Mouse (Mus musculus) CD4-positive, CD25-positive, alpha-beta regulatory T cell, adult 4 months (primary cell): Measurements from ENCODE around the gene Arid3b. TPM values are rescaled to one million over a fixed set of nuclear protein-coding genes. Genes with fewer than 3 reads are reported as not detected.

Experiments
- ATAC-seq: one replicate; pipeline ENCODE4 v1.8.0; 2017
- polyA plus RNA-seq, 2 experiments: library from polyadenylated mRNA; unstranded; fragments of 100-300 nt; shearing (Covaris generic); gene quantifications; one replicate each; pipeline ENCODE4 v1.2.1; 2017

Arid3b gene
- polyA plus RNA-seq, 2 experiments from 2014 or later, result 25.2 to 35.4 TPM

DNA sequence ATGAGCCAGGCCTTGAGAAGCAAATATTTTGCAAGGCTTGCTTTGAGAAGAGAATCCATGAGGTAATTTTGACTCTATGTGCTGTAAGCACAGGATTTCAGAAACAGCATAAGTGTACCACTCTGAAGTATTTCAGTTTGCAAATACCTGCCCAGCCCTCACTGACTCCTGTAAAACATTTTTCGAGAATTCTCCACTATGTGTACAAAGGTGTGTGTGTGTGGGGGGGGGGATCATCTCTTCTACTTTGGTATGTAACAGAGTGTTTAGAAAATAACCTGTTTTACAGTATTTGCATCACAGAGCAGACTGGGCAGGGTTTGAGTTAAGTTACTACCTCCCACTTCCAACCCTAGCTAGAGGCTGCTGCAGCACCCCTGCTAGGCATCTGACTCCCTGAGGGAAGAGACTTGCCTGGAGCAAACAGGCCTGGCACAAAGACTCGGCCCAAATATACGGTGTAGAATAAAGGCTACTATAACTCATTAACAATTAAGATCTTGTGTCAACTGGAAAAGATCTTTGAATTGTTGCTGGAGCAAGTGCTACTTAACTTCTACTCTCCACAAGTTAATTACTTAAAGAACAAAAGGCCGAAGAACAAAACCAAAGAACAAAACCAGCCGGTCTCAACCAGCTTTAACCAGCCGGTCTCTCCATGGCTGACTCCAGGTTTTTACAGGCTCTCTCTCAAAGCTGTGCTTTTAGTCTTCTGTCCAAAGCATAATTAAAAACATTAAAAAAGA, 6.6 kb downstream of the Arid3b start:
- no peak for ATAC-seq

DNA sequence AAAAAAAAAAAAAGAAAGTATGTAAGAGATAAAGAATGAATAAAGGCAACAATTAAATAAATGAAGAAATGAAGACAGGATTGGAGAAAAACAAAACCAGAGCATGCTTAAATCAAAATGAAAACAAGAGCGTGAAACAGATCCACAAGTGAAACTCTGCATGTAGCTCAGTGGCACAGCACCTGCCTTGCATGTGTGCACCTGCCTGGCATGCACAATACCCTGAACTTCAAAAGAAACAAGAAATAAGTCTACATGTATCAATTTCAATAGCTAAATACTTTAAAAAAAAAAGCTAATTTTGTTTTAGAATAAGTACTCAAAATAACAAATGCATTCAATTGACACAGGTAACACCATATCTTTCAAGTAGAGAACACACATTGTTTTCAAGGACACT, 13.2 kb downstream of the Arid3b start:
- no peak for ATAC-seq

DNA sequence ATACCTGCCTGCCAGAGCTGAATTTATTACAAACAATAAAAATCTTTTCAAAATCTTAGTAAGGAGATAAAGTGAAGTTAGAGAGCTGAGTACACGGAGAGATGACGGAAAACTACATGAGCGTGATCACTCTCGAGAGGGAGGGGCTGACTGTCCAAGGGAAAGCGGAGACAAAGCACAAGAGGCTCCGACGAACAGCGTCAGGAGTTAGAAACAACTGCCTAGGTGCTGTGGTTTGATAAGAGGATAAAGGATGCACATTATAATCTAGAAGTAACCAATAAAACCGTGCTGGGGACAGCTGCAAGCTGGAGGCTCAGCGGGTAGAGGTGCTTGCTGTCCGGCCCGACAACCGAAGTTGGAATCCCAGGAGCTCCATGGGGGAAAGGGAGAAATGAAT, 13.8 kb downstream of the Arid3b start:
- no peak for ATAC-seq

DNA sequence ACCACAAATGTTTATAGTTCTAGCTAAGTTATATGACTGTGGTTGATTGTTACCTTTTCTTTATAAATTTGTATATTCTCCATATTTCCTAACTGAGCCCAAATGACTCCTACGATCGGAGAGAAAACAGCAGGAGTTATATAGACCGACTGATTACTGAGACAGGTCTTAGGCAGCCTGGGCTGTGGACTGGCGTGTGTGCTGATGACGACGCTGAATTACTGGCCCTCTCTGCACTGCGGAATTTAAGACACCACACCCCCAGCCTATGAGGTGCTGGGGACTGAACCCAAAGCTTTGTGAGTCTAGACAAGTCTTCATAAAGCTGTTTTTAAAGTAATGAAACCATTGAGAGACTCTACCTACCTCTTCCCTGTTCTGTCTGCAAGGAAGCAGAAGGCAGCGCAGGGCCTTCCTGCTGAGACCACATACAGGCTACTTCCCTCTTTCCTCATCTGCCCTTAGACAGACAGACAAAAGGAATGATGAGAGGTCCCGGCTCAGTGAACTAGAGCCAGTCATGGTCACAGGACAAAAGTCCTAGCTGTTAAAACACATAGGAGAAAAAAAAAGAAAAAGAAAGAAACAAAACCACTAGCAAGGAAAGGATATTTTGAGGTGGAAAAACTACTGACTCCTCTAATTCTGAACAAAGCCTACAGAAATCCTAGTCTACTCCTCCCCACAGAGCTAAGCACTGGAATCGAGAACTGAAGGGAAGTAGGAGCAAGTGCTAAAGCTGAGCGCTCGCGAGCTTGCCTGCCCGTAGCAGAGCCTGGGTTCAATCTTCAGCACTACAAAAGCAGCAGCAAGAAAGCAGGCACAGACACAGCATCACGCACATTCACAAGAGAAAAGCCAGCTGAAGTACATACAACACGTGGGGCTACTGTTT, 16.2 kb downstream of the Arid3b start:
- no peak for ATAC-seq

DNA sequence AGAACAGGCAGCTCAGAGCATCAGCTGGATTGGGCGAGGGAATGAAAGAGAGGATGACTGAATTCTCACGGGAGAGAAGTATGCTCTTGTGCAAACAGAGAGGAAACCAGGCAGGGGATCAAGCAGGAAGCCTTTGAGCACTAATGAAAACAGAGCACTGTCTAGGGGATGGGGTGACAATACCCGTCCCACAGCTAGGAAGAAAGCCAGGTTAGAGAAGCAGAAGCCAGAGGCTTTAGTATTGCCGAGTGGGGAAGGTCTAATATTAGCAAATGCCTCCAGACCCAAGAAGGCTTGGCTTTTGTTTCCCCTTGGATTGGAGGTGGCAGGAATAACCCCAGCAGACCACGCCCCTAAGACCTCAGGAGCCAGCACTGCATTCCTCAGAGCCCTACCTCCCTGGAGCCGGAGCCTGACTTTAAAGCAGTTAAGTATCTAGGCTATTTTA, 19.3 kb downstream of the Arid3b start:
- ATAC-seq, result no peak

DNA sequence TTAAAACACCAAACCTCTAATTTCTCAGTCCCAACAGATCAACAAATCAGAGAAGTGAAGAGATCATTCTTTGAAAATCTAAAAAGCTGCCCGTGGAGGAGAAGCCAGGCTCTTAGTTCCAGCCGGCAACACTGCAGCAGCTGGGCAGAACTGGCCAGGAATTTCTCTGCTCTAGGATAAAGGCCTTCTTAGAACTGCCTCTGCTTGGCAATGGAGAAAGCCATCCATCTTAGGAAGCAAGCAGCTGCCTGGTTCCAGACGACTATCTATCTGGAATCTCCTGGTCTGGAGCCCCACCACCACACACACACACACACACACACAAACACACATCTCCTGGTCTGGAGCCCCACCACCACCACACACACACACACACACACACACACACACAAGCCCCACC, 21.7 kb downstream of the Arid3b start:
- ATAC-seq, result no peak

DNA sequence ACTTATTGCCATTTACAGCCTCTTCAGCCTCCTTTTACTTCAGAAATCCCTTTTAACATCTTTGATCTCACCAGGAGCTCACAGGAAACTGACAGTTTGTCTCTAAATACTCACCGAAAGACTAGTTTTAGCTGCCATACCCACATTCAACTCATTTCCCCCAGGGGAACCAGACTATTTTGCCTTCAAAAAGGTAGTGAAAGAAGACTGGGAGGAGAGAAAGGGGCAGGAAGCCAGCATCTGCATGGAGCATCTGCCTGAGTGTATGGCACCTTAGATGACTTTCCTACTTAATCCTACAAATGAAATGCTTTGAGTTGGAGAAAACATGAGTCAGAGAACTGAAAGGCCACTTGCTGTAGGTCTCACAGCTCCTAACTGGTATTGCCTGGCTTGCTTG, 22.6 kb downstream of the Arid3b start:
- no peak for ATAC-seq

DNA sequence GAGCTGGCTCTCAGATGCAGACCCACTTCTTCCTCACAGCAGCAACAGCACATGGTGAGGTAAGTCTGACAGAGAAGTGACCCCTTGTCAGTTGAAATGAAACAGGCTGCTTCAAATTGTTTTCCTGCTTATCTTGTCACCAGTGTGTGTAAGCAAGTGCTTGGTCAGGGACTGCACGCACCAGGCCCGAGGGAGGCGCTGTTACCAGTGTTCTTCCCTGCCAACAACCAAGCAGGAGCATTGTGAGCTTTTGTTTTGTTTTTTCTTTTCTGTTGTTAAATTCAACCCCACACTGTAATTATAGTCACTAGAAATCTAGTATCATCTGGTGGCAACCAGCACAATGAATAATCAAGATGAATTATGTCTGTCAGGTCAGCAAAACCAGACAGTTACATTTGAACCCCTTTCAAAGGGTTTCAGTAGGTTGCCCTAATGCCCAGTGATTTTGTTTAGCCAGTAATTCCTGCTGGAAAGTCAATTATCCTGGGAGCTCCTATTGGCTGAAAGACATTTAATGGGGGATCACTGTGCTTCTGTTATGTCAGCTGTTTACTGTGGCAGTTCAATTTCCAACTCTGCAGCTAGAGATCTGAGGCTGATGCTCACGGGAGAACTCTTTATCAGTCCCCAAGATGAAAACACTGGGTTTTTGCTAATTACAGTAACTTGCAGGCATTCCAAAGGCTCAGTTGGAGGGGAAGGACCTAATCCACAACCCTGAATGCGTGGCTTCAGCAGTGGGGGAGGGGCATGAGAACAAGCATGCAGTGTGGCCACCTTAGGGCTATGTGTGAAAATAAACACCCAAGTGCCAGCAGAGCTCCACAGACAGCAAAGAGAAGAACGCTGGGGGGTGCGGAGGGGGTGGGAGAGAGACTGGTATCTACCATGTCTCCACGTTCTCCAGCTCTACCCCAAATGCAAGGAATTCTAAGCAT, 24.5 kb downstream of the Arid3b start:
- ATAC-seq, result no peak

DNA sequence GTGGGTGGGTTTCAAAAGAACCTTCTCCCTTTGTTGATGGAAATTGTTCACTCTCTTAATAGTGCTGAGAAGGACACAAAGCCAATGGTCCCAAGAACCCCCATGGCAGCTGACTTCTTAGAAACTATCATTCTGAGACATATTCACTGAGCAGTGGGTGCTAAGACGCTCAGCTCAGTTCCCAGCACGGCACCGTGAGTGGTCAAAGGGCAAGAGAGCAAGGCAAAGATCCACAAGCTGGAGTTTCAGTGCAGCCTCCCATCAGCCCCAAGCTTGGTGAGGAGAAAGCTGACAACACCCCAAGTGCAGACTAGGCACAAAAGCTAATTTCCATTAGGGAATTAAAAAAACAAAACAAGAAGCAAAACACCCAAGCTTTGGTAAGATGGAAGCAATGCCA, 25.9 kb downstream of the Arid3b start:
- no peak for ATAC-seq

DNA sequence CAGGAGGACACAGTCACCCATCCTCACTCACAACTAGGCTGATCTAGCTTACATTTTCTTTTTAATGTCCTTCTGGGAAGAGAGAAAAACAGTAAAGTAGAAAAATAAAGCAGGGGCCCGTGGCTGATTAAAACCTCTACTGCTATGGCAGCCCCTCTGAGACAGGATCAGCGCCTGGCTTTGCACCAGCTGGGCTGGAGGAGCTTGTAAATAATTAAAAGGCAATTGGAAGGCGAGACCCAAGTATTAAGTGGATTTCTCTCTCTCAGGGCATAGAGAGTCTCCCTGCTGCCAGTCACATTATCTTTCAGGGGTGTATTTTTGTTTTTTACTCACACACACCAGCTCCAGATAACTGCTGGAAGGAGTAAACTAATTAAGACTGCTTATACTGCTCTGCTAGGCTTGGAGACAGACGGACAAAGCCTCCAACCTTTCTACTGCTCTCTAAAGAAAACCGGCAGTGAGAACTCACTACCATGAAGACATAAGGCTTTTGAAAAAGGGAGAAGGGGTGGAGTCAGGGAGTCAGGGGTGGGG, 27.8 kb downstream of the Arid3b start:
- ATAC-seq, result no peak

DNA sequence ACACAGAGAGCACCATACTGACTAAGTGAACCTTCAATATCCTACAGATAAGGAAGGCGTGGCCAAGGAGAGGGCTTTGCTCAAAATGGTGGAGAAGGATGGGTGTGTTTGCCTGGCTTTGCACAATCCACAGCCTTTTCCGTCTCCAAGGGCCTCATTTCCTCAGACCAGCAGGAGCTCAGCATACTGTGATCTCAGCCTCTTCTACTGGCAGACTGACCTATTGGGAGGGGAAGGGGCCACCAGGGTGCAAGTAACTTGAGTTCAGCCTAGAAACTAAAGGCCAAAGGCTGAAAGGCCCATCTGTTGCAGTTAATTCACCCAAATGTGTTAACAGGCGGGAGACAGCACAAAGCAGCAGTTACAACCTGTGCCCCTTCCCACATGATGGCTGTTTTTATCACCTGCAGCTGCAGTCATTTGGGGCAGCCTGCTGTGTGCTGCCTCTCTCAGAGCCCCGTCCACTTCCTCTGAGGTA, 29.4 kb downstream of the Arid3b start:
- ATAC-seq, result no peak

DNA sequence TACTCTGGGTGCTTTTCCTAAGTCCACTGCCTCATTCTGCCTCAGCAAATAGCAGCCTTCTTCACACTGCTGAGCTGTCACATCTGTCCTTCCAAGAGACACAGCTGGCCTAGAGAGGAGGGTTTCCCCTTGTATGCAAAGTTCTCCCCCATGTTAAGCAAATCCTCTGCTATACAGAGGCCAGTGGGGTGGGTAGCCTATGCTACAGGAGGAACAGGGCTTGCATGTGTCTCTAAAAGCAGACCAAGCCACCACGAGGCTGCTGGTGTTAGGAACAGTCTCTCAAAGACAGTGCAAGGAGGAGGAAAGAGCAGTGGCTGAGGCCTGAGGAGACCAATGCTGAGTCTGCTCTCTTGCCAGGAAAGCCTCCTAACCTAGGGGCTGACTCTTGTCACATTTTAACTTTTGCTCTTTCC, 30.5 kb downstream of the Arid3b start:
- no peak for ATAC-seq

DNA sequence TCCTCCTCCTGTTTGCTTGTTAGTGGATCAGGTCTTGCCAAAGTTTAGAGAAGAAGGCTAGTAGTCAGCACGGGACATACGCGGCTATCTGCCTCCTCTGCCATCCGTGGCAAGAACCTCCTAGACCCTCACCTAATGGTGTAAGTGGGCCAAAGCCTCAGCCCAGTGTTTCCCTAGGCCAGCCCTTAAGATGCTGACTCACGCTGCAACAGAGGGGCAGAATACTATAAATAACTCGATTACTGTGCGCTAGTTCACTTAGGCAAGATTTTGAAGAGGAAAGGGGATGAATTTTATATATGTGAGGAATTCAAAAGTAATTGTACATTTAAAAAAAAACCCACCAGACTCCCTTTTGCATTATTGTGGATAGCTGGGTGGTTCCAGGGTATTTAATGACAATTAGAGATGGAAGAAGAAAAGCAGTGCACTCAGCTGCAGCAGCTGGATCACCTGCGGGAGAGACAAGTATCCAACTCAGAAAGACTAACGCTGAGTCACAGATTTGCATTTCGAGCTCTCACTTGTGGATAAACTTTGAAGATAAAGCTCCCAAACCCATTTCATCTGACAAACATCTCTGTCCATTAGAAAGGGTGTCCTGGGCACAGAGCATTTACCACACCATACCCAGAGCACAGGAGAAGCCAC, 31.4 kb downstream of the Arid3b start:
- no peak for ATAC-seq

DNA sequence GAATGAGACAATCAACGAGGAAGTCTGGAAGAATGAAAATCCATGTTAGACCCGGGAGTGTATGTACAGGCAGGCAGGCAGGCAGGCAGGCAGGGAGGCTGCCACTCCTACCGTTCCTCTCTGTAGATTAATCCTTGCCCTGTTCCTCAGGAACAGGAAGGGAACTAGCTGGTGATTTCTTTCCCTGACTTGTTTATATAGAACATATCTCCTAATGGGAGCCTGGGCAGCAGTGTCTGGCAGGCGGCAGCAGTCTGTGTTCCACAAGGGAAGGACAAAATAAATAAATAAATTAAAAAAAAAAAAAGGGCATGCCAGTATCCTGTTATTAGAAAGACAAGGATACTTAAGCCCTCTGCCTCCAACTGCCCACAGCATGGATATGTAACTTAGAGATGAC, 32.8 kb downstream of the Arid3b start:
- ATAC-seq, result no peak

DNA sequence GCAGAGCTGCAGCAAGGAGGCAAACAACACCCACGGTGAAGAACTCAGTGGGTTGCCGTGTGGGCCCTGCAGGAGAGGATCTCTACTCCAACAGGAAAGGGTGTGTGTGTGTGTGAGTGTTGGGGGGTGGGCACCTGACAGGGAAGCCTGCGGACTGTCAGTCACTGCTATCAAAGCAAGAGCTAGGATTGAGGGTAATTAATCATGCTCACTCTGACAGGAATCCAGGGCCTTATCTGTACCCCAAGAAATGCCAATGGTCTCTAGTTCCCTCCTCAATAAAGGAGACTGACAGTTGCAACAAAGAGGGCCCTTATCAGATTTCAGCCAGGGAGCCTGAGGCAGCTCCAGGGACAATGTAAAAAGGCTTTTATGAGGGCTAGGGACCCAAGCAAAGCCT, 33.5 kb downstream of the Arid3b start:
- no peak for ATAC-seq

DNA sequence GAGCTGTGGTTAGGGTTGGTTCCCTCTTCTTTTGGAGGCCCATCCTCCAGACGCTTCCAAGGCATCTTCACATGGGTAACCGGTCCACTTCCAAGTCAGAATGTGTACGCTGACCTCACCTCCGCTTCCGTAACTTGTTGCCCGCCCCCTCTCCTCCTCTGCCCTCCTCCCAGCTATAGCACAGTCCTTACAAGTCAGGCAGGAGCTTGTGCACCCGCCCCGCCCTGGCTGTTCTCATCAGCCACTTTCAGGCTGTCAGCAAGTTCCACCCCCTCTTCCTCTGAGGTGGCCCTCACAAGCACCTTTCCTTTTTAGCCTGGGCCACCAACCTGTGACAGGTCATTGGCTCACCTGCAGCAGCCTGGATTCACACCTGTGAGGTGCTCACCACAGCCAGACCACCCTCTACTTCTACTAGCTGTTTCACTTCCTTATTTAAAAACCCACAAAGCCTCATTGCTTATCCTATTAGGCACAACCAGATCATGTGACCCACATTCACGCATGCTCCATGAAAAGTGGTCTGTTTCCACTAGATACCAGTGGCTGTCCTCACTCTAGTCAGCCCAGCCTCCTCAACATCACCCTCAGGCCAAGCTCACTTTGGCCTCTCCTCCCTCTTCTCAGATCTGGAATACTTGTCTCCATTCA, 36.1 kb downstream of the Arid3b start:
- no peak for ATAC-seq

DNA sequence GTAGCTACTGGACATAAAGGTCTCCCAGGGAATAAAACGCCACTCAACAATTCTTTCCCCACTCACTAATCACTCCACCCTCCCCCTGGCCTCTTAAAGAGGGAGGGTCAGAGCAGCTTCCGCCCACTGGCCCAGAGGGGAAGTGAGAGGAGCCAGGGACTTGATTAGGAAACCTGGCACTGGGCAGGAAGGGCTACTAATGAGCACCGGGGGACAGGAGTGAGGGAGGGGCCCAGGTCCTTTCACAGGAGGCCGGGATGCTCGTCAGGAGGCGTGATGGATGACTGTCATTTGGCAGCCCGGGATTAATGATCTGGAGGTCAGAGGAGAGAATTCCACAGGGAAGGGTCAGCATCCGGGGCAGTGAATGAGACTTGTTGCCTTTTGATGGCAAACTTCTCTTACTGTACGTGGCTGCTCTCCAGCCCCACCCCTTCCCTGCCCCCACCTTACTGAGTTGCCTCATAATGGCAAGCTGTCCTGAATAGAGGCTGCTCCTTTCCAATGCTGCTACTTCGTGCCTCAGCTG, 37.8 kb downstream of the Arid3b start:
- ATAC-seq, result no peak

DNA sequence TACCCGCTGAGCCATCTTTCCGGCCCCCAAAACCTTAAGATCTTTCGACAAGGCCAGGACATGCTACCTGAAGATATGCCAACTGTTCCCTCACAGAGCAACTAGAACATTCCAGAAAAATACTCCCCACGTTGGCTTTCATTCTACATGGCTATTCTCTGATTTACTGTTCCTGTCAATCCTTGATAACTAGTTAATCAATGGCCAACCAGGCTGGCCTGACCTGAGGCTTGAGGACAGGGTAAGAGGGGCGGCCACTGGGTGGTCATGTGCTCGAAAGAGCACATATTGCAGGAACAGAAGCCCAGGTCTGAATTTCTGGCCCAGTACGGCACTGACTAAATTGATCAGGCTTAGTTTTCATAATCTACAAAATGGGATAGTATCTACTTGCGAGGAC, 39.1 kb downstream of the Arid3b start:
- ATAC-seq, result no peak

DNA sequence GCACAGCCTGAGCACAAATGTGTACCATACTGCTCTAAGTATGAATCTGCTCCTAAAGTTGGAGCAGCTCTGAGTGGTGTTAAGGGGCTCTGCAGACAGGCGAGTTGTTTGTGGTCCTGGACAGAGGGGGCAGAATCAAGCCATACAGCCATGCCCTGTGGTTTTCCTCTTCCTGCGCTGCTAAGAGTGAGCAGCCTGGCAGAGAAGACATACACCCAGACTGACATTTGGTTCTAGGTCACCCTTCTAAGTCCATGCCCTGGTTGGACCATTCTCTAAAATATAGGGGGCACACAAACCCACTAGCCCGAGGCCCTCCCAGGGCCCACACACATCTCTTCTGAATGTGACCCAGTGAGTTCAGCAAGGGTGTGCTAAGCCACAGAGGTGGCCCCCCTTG, 46.9 kb downstream of the Arid3b start:
- ATAC-seq, result no peak

DNA sequence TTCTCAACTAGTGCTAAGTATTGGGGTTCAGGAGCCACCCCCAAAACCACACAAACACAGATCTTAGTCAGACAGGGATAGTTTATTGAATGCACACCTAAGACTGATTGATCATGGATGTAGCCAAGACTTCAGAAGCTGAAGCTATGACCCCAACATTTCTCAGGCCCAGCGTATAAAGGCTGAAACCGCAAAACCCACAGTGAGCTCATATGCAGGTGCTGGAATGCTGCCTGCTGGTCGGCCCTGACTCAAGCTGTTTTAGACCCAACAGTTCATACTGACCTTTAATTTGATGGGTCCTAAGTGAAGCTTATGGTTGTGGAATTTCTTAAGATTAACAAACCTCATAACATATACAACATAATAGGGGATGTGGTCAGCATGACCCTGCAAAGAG, 53.9 kb downstream of the Arid3b start:
- ATAC-seq, result no peak

DNA sequence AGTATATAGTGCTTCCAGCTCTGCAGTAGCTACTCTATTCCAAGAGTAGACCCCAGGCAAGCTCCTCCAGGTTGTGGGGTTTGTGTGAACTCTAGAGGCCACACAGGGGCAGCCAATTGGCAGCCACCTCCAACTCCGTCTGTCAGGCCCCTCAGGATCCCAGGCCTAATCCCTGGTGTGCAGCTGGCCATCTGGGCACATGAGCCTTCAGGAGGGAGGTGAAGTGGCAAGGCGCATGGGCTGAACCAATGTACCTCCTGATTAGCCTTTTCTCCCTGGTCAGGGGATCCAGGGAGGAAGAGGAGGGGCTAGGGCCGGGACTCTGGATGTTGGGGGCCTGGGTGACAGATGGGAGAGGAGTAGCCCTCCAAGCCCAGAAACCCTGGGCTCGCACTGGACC, 60.9 kb downstream of the Arid3b start:
- ATAC-seq, result no peak
